Mouse (Mus musculus) limb, embryonic 12.5 days (tissue): ENCODE data around the gene Endod1. TPM values are rescaled to one million over a fixed set of nuclear protein-coding genes. Genes with fewer than 3 reads are reported as not detected.
A peak's percentile ranks its signal among the peaks of the same experiment; 100 is the strongest.

ENCODE experiments used
- ATAC-seq: fragments of 200-750 bp; cut with Nextera tagmentation; 2 replicates; pipeline ENCODE4 v1.8.0; 2017; ENCODE audit warnings: low read depth, moderate TSS enrichment; ENCODE audit not compliant: insufficient number of reproducible peaks, insufficient read depth, low FRiP score, low TSS enrichment
- H3K27ac ChIP-seq: fragments of 300-500 bp; sonication (generic); 2 replicates; pipeline ENCODE4 v1.5.1; 2016; ENCODE audit warnings: mild to moderate bottlenecking, moderate library complexity
- H3K27me3 ChIP-seq: fragments of 300-500 bp; sonication (generic); 2 replicates; pipeline ENCODE4 v1.6.1; 2016; ENCODE audit warnings: mild to moderate bottlenecking, moderate library complexity
- H3K36me3 ChIP-seq: fragments of 300-500 bp; sonication (generic); 2 replicates; pipeline ENCODE4 v1.6.1; 2016; ENCODE audit warnings: mild to moderate bottlenecking, moderate library complexity
- H3K4me1 ChIP-seq: fragments of 300-500 bp; sonication (generic); replicated peaks from 2 replicates; pipeline ENCODE4 v1.6.1; 2016
- H3K4me2 ChIP-seq: fragments of 300-500 bp; sonication (generic); 2 replicates; pipeline ENCODE4 v1.6.1; 2016; ENCODE audit warnings: mild to moderate bottlenecking, moderate library complexity
- H3K4me3 ChIP-seq: fragments of 300-500 bp; sonication (generic); replicated peaks from 2 replicates; pipeline ENCODE4 v1.5.1; 2016; ENCODE audit warnings: mild to moderate bottlenecking
- H3K9ac ChIP-seq: fragments of 300-500 bp; sonication (generic); replicated peaks from 2 replicates; pipeline ENCODE4 v1.6.1; 2016; ENCODE audit warnings: mild to moderate bottlenecking, moderate library complexity
- H3K9me3 ChIP-seq: fragments of 300-500 bp; sonication (generic); 2 replicates; pipeline ENCODE4 v1.6.1; 2016; ENCODE audit warnings: mild to moderate bottlenecking, moderate library complexity
- WGBS: fragments of 180-500 bp; shearing (Covaris S2); methylation state at CpG from one replicate; pipeline ENCODE4 v1.1.7; 2016; 5-methylcytosine and 5-hydroxymethylcytosine counted together
- polyA plus RNA-seq: library from polyadenylated mRNA; unstranded; fragments of >200 nt; fragmentation: Nextera tagmentation; extraction: Ambion mirVana; gene quantifications from 2 replicates; pipeline ENCODE4 v1.2.1, GENCODE M21; 2016

Endod1 gene
- polyA plus RNA-seq = 8.2 and 8.3 TPM in 2 replicates

- Histone ChIP-seq H3K4me2 (peak within 1 kb of the TSS; percentile 96), H3K36me3 (no peaks in the 10 kb centered on the region), H3K27ac (peak within 1 kb of the TSS; percentile 41; the same call in 1 of the 2 replicates), H3K9ac (peak within 1 kb of the TSS; percentile 71), H3K9me3 (no peaks in the 10 kb centered on the region), H3K4me1 (peaks cover 16% of the 10 kb centered on the region), H3K27me3 (peaks cover 14% of the 10 kb centered on the region; the same call in 1 of the 2 replicates), H3K4me3 (peak within 1 kb of the TSS; percentile 69)
- peak; percentile 57 for ATAC-seq
- WGBS = 7% methylated on average over 8 of the region's 8 CpGs
These were observed at the start of gene Endod1 for GRCm38 (mm10) chr9:14381353-14382055. Endod1 (minus strand) TSS chr9:14381507.

GRCm38 (mm10) chr9:14409153-14409552, 27.8 kb upstream of the Endod1 start:
- H3K9ac ChIP-seq = no peak overlapping the region
- no peak overlapping the region for H3K4me2 ChIP-seq
- no peak for ATAC-seq
- no peaks in the 10 kb centered on the region for H3K36me3 ChIP-seq
- 89% methylated on average over 5 of the region's 5 CpGs for WGBS
- H3K4me3 ChIP-seq = no peak overlapping the region
- no peak overlapping the region for H3K27ac ChIP-seq
- H3K9me3 ChIP-seq = no peaks in the 10 kb centered on the region
- H3K4me1 ChIP-seq = no peaks in the 10 kb centered on the region
- H3K27me3 ChIP-seq = no peaks in the 10 kb centered on the region

- Histone ChIP-seq H3K27me3 (no peaks in the 10 kb centered on the region), H3K9me3 (no peaks in the 10 kb centered on the region), H3K9ac (no peak overlapping the region), H3K27ac (no peak overlapping the region), H3K4me3 (no peak overlapping the region), H3K36me3 (no peaks in the 10 kb centered on the region), H3K4me2 (no peak overlapping the region), H3K4me1 (no peaks in the 10 kb centered on the region)
- WGBS = 83% methylated on average over 4 of the region's 4 CpGs
- ATAC-seq = no peak
These were observed 26.7 kb upstream of the Endod1 start for GRCm38 (mm10) chr9:14408044-14408443.

GRCm38 (mm10) chr9:14406056-14406455, 24.7 kb upstream of the Endod1 start:
- no peak overlapping the region for H3K9ac ChIP-seq
- H3K9me3 ChIP-seq = no peaks in the 10 kb centered on the region
- no peaks in the 10 kb centered on the region for H3K4me1 ChIP-seq
- ATAC-seq = no peak
- no peak overlapping the region for H3K4me3 ChIP-seq
- no peak overlapping the region for H3K27ac ChIP-seq
- H3K27me3 ChIP-seq = no peaks in the 10 kb centered on the region
- no peak overlapping the region for H3K4me2 ChIP-seq
- 69% methylated on average over 1 of the region's 1 CpGs for WGBS
- no peaks in the 10 kb centered on the region for H3K36me3 ChIP-seq

- no peak overlapping the region for H3K9ac ChIP-seq
- H3K9me3 ChIP-seq = no peaks in the 10 kb centered on the region
- H3K4me2 ChIP-seq = no peak overlapping the region
- no peak overlapping the region for H3K4me3 ChIP-seq
- WGBS = 65% methylated on average over 1 of the region's 1 CpGs
- H3K4me1 ChIP-seq = no peaks in the 10 kb centered on the region
- no peak overlapping the region for H3K27ac ChIP-seq
- ATAC-seq = no peak
- H3K27me3 ChIP-seq = no peaks in the 10 kb centered on the region
- no peaks in the 10 kb centered on the region for H3K36me3 ChIP-seq
These were observed 20.8 kb upstream of the Endod1 start for GRCm38 (mm10) chr9:14402099-14402498.

- no peak overlapping the region for H3K27ac ChIP-seq
- no peaks in the 10 kb centered on the region for H3K9me3 ChIP-seq
- H3K9ac ChIP-seq = no peak overlapping the region
- no peaks in the 10 kb centered on the region for H3K4me1 ChIP-seq
- no peak overlapping the region for H3K4me3 ChIP-seq
- H3K27me3 ChIP-seq = no peaks in the 10 kb centered on the region
- ATAC-seq = no peak
- no peaks in the 10 kb centered on the region for H3K36me3 ChIP-seq
- 89% methylated on average over 5 of the region's 5 CpGs for WGBS
- H3K4me2 ChIP-seq = no peak overlapping the region
These were observed 19.1 kb upstream of the Endod1 start for GRCm38 (mm10) chr9:14400392-14400791.

GRCm38 (mm10) chr9:14398946-14399345, 17.6 kb upstream of the Endod1 start:
- no peaks in the 10 kb centered on the region for H3K36me3 ChIP-seq
- no peak overlapping the region for H3K4me2 ChIP-seq
- H3K4me3 ChIP-seq = no peak overlapping the region
- no peak for ATAC-seq
- 89% methylated on average over 1 of the region's 1 CpGs for WGBS
- no peaks in the 10 kb centered on the region for H3K27me3 ChIP-seq
- no peak overlapping the region for H3K9ac ChIP-seq
- H3K9me3 ChIP-seq = no peaks in the 10 kb centered on the region
- no peak overlapping the region for H3K27ac ChIP-seq
- H3K4me1 ChIP-seq = no peaks in the 10 kb centered on the region

GRCm38 (mm10) chr9:14398084-14398483, 16.8 kb upstream of the Endod1 start:
- ATAC-seq = no peak

GRCm38 (mm10) chr9:14397449-14397819, 16.1 kb upstream of the Endod1 start:
- H3K4me1 ChIP-seq = no peaks in the 10 kb centered on the region
- no peaks in the 10 kb centered on the region for H3K27me3 ChIP-seq
- H3K9me3 ChIP-seq = no peaks in the 10 kb centered on the region
- no peak overlapping the region for H3K4me3 ChIP-seq
- ATAC-seq = no peak
- no peaks in the 10 kb centered on the region for H3K36me3 ChIP-seq
- H3K4me2 ChIP-seq = no peak overlapping the region
- H3K27ac ChIP-seq = no peak overlapping the region
- no peak overlapping the region for H3K9ac ChIP-seq
- WGBS = 88% methylated on average over 6 of the region's 6 CpGs

More at GRCm38 (mm10) chr9:14398084-14398483, 16.8 kb upstream of the Endod1 start:
- Histone ChIP-seq H3K4me3 (no peak overlapping the region), H3K27ac (no peak overlapping the region), H3K4me2 (no peak overlapping the region), H3K4me1 (no peaks in the 10 kb centered on the region), H3K9me3 (no peaks in the 10 kb centered on the region), H3K27me3 (no peaks in the 10 kb centered on the region), H3K36me3 (no peaks in the 10 kb centered on the region), H3K9ac (no peak overlapping the region)
- 63% methylated on average over 1 of the region's 1 CpGs for WGBS

- no peaks in the 10 kb centered on the region for H3K4me1 ChIP-seq
- no peaks in the 10 kb centered on the region for H3K36me3 ChIP-seq
- H3K4me3 ChIP-seq = no peak overlapping the region
- no peak overlapping the region for H3K4me2 ChIP-seq
- no peak overlapping the region for H3K9ac ChIP-seq
- no peak overlapping the region for H3K27ac ChIP-seq
- no peaks in the 10 kb centered on the region for H3K27me3 ChIP-seq
- H3K9me3 ChIP-seq = no peaks in the 10 kb centered on the region
- 73% methylated on average over 3 of the region's 3 CpGs for WGBS
- ATAC-seq = no peak
These were observed 15.6 kb upstream of the Endod1 start for GRCm38 (mm10) chr9:14396819-14397448.

- ATAC-seq = no peak
- Histone ChIP-seq H3K27ac (no peak overlapping the region), H3K4me1 (no peaks in the 10 kb centered on the region), H3K4me3 (no peak overlapping the region), H3K9ac (no peak overlapping the region), H3K4me2 (no peak overlapping the region), H3K36me3 (no peaks in the 10 kb centered on the region), H3K27me3 (no peaks in the 10 kb centered on the region), H3K9me3 (no peaks in the 10 kb centered on the region)
- WGBS = 85% methylated on average over 2 of the region's 2 CpGs
These were observed 14.8 kb upstream of the Endod1 start for GRCm38 (mm10) chr9:14396096-14396495.
